Mouse (Mus musculus): ENCODE results near the gene Psmd11.
A peak's percentile ranks its signal among the peaks of the same experiment; 100 is the strongest.

The Psmd11 gene

GRCm38 (mm10) chr11:80507791-80508190 is 79.4 kb downstream of the Psmd11 start:
- DNase-seq: no peak

GRCm38 (mm10) chr11:80508361-80509175 is 80.2 kb downstream of the Psmd11 start:
- DNase-seq: no peak

GRCm38 (mm10) chr11:80509176-80509506 is 80.7 kb downstream of the Psmd11 start:
- DNase-seq: no peak

GRCm38 (mm10) chr11:80510124-80510523 is 81.7 kb downstream of the Psmd11 start:
- DNase-seq: no peak

GRCm38 (mm10) chr11:80512313-80513056 is 84.1 kb downstream of the Psmd11 start:
- no peak for DNase-seq

- no peak for DNase-seq
Observed at GRCm38 (mm10) chr11:80513796-80514195, 85.4 kb downstream of the Psmd11 start.

- no peak for DNase-seq
Observed at GRCm38 (mm10) chr11:80515346-80515745, 86.9 kb downstream of the Psmd11 start.

GRCm38 (mm10) chr11:80515895-80516294 is 87.5 kb downstream of the Psmd11 start:
- no peak for DNase-seq

- peak; percentile 26 for DNase-seq
Observed at GRCm38 (mm10) chr11:80518421-80519367, 90.3 kb downstream of the Psmd11 start.

- no peak for DNase-seq
Observed at GRCm38 (mm10) chr11:80521148-80521547, 92.7 kb downstream of the Psmd11 start.
